Mouse (Mus musculus) thymus, adult 2 months (tissue): Measurements from ENCODE around the gene Creb3. TPM values are rescaled to one million over a fixed set of nuclear protein-coding genes. Genes with fewer than 3 reads are reported as not detected.

ENCODE experiments used
- DNase-seq: peaks from one replicate; pipeline ENCODE4 v3.0.0; 2021
- H3K27ac ChIP-seq: fragments of 200-500 bp; 2 replicates; pipeline ENCODE4 v1.5.1; 2012; ENCODE audit warnings: low read length, control low read depth; ENCODE audit not compliant: control insufficient read depth, insufficient read depth
- H3K27me3 ChIP-seq: fragments of 200-500 bp; 2 replicates; pipeline ENCODE4 v1.6.1; 2012; ENCODE audit warnings: mild to moderate bottlenecking, low read length, moderate library complexity, mixed read lengths; ENCODE audit not compliant: control insufficient read depth, insufficient read depth
- H3K36me3 ChIP-seq: fragments of 200-500 bp; 2 replicates; pipeline ENCODE4 v1.6.1; 2012; ENCODE audit warnings: mild to moderate bottlenecking, low read length, moderate library complexity; ENCODE audit not compliant: control insufficient read depth, insufficient read depth
- H3K4me1 ChIP-seq: fragments of 200-500 bp; replicated peaks from 2 replicates; pipeline ENCODE4 v1.6.1; 2012; ENCODE audit warnings: low read length; ENCODE audit not compliant: control insufficient read depth, insufficient read depth
- H3K4me3 ChIP-seq: fragments of 200-500 bp; 2 replicates; pipeline ENCODE4 v1.5.1; 2012; ENCODE audit warnings: mild to moderate bottlenecking, low read length, control low read depth, moderate library complexity; ENCODE audit not compliant: control insufficient read depth, insufficient read depth
- CTCF ChIP-seq: fragments of 200-500 bp; IDR thresholded peaks from 2 replicates; pipeline ENCODE4 v1.5.1; 2012; ENCODE audit warnings: mild to moderate bottlenecking, control low read depth, low read length, moderate library complexity, borderline replicate concordance; ENCODE audit not compliant: control insufficient read depth, poor library complexity, insufficient read depth; ENCODE audit errors: extremely low read depth
- POLR2A ChIP-seq: fragments of 200-500 bp; IDR thresholded peaks from 2 replicates; pipeline ENCODE4 v1.6.1; 2012; ENCODE audit warnings: mild to moderate bottlenecking, low read length, control low read depth, moderate library complexity; ENCODE audit not compliant: control insufficient read depth, poor library complexity, insufficient read depth; ENCODE audit errors: extremely low read depth
- WGBS: fragments of 180-500 bp; shearing (Covaris S2); methylation state at CpG from one replicate; pipeline ENCODE4 v1.1.7; 2018; 5-methylcytosine and 5-hydroxymethylcytosine counted together
- polyA plus RNA-seq: library from polyadenylated mRNA; depleted of rRNA; stranded (reverse); fragments of >200 nt; gene quantifications from 2 replicates; pipeline ENCODE4 v1.2.3, GENCODE M21; 2012; rRNA removed

Gene Creb3
- polyA plus RNA-seq, 1 experiment, result 80.2 TPM

GRCm38 (mm10) chr4:43613060-43613730, 51.1 kb downstream of the Creb3 start:
- no peak overlapping the region for H3K4me3 ChIP-seq
- no peak overlapping the region for H3K27ac ChIP-seq
- peak; percentile 3 for DNase-seq
- TF ChIP-seq POLR2A (no peak), CTCF (no peak)
- 56% methylated on average over 3 of the region's 3 CpGs for WGBS
- no peaks in the 10 kb centered on the region for H3K4me1 ChIP-seq
- no peaks in the 10 kb centered on the region for H3K36me3 ChIP-seq
- no peaks in the 10 kb centered on the region for H3K27me3 ChIP-seq

Other genes with a start within 250 kb of the Creb3 start
- gene Rusc2, start 180.4 kb upstream of the Creb3 start, polyA plus RNA-seq, result 4.2 and 4.3 TPM in 2 replicates
- gene Fam166b, start 133.2 kb upstream of the Creb3 start, polyA plus RNA-seq, result 0.22 and 0.42 TPM in 2 replicates
- gene Tesk1, start 120.4 kb upstream of the Creb3 start, polyA plus RNA-seq, result 66.6 and 67.5 TPM in 2 replicates
- 9.8 and 10.8 TPM in 2 replicates for gene Cd72, start 107.7 kb upstream of the Creb3 start, polyA plus RNA-seq
- 187 and 239 TPM in 2 replicates for gene Sit1, start 78.6 kb upstream of the Creb3 start, polyA plus RNA-seq
- gene Ccdc107, start 69.4 kb upstream of the Creb3 start, polyA plus RNA-seq, result 330 and 367 TPM in 2 replicates
- 105 and 108 TPM in 2 replicates for gene Arhgef39, start 62.6 kb upstream of the Creb3 start, polyA plus RNA-seq
- 2.5 and 2.9 TPM in 2 replicates for gene Car9, start 55.4 kb upstream of the Creb3 start, polyA plus RNA-seq
- gene Tpm2, start 38.6 kb upstream of the Creb3 start, polyA plus RNA-seq, result 10.7 and 12.1 TPM in 2 replicates
- gene Tln1, start 359 bp downstream of the Creb3 start, polyA plus RNA-seq, result 225 and 254 TPM in 2 replicates
- gene Rgp1, start 16.4 kb downstream of the Creb3 start, polyA plus RNA-seq, result 99.6 and 114 TPM in 2 replicates
- gene Gba2, start 16.5 kb downstream of the Creb3 start, polyA plus RNA-seq, result 85.4 and 87.0 TPM in 2 replicates
- not detected in 2 replicates for gene Msmp, start 22.2 kb downstream of the Creb3 start, polyA plus RNA-seq
- 5.2 and 6.3 TPM in 2 replicates for gene Npr2, start 69.6 kb downstream of the Creb3 start, polyA plus RNA-seq
- 1.00 and 1.0 TPM in 2 replicates for gene Spag8, start 91.3 kb downstream of the Creb3 start, polyA plus RNA-seq
- 28.8 and 41.5 TPM in 2 replicates for gene Hint2, start 94.1 kb downstream of the Creb3 start, polyA plus RNA-seq
- gene Tmem8b, start 106.6 kb downstream of the Creb3 start, polyA plus RNA-seq, result 9.0 and 10.0 TPM in 2 replicates
- gene Fam221b, start 106.8 kb downstream of the Creb3 start, polyA plus RNA-seq, result 0.03 TPM in 1 of 2 replicates, not detected in the other
- gene Olfr70, start 138.5 kb downstream of the Creb3 start, polyA plus RNA-seq, result not detected in 2 replicates
- not detected in 2 replicates for gene Olfr71, start 147.9 kb downstream of the Creb3 start, polyA plus RNA-seq
- gene Hrct1, start 164.9 kb downstream of the Creb3 start, polyA plus RNA-seq, result 1.2 and 1.8 TPM in 2 replicates
- gene Spaar, start 167.7 kb downstream of the Creb3 start, polyA plus RNA-seq, result 0.64 and 0.96 TPM in 2 replicates
- gene Olfr159, start 208.7 kb downstream of the Creb3 start, polyA plus RNA-seq, result not detected in 2 replicates